Mouse (Mus musculus): ENCODE data around the gene Npr2. TPM values are rescaled to one million over a fixed set of nuclear protein-coding genes. Genes with fewer than 3 reads are reported as not detected.

The Npr2 gene
- polyA plus RNA-seq (2012; rRNA removed): 18.2 and 19.2 TPM in 2 replicates

DNA sequence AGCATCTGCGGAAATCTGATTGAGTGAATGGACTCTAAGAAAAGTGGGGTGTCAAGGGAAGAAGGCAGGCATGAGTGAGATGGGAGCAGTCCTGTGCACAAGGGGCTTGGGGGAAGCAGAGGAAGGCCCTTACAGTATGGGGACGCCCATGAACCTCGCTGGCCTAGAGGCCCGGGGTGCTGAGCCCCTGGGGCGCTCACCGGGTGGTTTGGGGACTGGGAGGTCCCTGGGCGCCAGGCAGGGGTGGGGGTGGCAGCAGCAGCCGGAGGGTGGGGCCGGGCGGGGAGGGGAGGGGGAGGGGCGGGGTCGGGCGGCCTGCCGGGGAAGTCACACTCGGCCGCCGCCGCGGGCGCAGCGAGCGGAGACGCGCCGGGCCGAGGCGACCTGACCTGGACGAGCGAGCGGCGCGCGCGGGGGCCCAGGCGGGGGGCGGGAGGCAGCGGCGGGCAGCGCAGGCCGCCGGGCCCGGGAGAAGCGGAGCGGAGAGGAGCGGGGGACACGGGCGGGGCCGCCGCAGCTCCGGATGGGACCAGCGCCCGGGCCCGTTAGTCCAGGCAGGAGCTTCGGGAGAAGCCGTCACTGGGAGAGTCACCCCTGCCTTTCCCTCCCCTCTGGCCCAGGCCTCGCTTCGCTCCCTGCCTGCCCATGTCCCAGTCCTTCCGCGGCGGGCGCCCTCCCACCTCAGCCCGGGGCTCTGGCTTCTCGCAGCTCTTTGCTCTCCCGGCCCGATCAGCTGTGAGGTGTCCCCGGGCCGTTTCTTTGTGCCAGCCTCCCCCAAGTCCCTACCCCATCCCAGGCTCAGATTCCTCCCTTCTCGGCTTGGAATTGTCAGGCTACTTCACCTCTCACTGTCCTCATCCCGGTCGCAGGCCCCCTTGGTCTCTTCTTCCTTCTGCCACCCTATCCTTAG, at the start of gene Npr2:
Npr2 (plus strand) TSS at position 890 of the 910 bp plus-strand sequence.

DNA sequence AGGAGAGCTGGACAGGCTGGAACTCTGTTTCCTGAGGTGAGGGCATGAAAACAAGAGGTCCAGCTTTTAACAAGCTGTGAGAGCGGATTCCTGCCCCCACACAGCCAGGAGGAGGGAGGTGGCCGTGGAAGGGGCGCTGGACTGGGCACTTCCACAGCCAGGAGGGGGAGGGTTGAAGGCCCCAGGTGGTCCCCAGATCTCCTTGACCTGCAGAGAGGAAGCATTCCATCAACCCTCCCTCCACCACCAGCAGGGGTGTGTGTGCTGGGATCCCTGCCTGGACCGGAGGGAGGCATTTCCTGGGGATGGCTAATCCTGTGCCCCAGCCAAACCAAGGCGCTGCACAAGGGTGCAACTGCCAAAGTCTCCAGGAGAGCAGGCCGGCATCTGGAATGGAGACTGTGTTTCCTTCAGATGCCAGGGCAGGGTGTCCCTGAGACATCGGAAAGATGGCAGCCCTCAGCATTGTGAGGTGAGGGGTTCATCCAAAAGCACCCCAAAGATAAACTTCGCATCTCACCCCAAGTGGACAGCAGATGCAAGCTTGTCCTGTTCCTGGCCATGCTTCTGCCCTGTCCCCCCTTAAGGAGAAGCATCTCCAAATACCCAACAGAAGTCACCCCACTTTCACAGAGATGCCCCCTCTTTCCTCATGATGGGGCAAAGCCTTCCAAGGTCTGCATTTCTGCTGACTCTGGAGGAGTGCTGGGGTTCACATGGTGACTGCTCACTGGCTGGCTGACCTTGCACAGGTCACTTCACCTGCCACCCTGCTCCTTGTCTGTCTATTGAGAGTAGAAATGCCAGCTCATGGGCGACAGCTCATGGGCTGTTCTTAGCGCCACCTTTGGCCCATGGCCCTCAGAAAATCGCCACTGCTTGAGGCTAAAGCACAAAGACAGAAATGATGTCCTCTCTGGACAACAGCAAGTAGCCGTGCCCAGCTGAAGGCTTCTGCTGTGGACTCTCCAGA, 47.0 kb upstream of the Npr2 start, which contains the start of gene Msmp:
Msmp (minus strand) TSS at position 51 of the 973 bp plus-strand sequence.

DNA sequence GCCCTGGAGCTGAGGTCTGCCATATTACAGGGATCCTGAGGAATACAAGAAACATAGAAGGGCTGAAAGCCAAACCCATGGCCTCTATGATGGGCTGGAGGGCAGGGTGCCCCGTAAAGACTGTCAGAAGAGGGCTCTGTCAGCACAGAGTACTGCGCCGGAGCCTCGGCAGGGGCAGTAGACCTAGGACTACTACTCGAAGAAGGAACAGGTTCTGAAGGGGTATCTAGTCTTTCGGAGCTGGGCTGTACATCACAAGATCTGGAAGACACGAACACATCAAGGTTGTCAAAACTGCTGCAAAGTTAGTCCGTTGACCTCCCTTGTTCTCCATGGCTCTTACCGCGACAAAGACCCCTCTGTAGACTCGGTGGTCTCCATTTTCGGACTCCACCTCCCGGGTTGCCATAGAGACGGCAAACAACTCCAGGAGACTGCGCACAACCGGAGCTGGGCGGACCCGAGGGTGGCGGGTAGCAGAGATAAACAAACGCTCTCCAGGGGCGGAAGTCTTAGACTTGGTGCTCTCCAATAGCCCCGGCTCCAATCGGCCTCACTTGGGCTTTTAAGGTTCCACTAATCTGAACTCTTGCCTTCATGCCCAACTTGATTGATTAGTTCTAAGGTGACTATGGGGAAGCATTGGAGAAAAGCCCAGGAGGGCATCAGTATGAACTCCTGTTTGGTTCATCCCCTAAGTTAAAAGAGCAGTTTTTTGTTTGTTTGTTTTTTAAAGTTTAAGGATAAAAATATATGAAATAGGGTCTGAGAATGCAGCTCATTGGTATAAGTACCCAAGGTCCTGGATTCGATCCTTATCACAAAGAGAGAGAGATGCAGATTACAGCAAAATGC, 21.7 kb downstream of the Npr2 start, which contains the start of gene Spag8:
Spag8 (minus strand) TSS at position 434 of the 855 bp plus-strand sequence.

DNA sequence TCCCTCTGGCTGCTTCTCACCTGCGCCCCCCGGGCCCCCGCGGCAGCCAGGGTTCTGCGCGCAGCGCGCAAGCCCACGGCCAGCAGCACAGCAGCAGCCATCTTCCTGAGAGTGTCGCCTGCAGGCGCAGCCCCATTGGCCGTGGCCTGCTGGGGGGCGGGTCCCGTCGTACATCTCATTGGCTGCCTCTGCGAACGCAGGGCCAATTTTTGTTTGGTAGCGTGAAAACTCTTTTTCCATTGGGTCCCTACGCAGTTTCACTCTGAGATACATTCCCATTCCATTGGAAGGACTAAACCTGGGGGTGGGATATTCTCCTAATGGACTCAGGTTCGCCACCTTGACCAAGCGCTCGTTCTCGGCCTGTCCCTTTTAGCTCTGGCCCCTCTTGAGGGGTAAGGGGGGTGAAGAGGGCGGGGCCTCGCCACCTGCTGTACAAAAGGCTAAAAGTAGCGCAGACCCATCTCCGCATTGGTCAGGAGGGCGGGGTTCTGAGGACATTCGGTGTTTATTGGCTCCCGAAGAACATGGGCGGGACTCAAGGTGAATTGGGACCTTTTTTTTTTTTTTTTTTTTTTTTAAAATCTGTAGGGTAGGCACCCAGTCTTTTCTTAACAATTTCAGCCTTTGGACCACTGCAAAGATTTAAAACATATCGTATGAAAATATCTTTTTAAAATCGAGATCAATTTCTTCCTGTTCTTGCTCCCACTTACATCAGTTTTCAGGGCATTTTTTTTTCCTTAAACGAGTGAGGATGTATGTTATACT, 24.8 kb downstream of the Npr2 start, which contains the start of gene Hint2:
Hint2 (minus strand) TSS at position 128 of the 771 bp plus-strand sequence.

DNA sequence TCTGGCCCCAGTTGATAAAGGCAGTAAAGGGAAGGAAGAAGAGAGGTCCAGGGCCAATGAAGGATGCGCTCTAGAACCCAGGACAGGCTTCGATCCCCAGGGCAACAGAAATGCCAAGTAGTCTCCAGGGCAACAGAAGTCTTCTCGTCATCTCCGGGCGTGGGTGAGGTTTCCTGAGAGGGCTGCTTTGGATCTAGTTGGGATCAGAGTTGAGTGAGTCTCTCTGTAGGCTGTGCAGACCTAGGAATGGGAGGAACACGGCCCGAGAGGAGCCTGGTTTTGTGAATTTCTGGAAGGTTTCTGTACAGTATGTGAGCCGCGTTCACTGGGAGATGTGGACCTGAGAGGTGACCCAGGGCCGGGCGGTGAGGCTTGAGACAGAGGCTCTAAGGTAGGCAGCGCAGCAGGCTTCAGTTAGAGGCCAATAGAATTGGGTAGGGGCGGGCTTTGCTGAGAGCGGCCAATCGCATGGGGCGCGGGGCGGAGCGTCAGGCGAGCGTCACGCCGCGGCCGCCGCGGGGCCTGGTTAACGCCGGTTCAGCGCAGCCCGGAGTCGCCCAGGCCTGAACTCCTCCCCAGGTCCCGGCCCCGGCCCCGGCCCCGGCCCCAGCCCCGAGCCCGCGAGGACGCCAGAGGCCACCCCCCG, 37.2 kb downstream of the Npr2 start, which contains the start of the genes Tmem8b and Fam221b:
Tmem8b (plus strand) TSS at position 190 of the 646 bp plus-strand sequence.
Fam221b (minus strand) TSS at position 364 of the 646 bp plus-strand sequence.

DNA sequence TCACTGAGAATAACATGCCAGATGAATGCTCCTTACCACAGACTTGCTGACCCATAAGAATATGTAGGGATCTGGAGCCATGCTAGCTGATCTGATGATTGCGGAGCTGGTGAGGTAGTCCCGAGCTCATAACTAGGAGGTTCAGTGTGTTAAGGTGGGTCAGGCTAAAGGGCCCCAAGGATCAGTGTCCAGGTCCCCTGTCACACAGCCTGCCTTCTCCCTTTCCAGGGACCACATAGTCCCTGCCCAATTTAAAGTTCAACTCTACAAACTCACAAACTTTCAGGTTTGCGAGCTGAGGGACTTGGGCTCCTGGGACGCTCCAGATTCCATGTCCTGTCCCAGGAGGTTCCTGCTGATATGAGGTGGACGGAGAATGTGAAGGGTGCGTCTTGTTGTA, 69.0 kb downstream of the Npr2 start, which contains the start of gene Olfr70:
Olfr70 (minus strand) TSS at position 101 of the 400 bp plus-strand sequence.

Other genes starting within 250 kb of the Npr2 start
- 20.9 and 23.1 TPM in 2 replicates for gene Rusc2, start 250.0 kb upstream of the Npr2 start, polyA plus RNA-seq (2012; rRNA removed)
- 0.08 TPM in 1 of 2 replicates, not detected in the other for gene Fam166b, start 202.8 kb upstream of the Npr2 start, polyA plus RNA-seq (2012; rRNA removed)
- 90.2 and 100 TPM in 2 replicates for gene Tesk1, start 190.0 kb upstream of the Npr2 start, polyA plus RNA-seq (2012; rRNA removed)
- gene Cd72, start 177.3 kb upstream of the Npr2 start, polyA plus RNA-seq (2012; rRNA removed): 3.6 and 6.6 TPM in 2 replicates
- gene Sit1, start 148.2 kb upstream of the Npr2 start, polyA plus RNA-seq (2012; rRNA removed): 0.54 and 1.1 TPM in 2 replicates
- gene Ccdc107, start 139.0 kb upstream of the Npr2 start, polyA plus RNA-seq (2012; rRNA removed): 347 and 577 TPM in 2 replicates
- gene Arhgef39, start 132.2 kb upstream of the Npr2 start, polyA plus RNA-seq (2012; rRNA removed): 49.5 and 64.1 TPM in 2 replicates
- 70.7 and 71.6 TPM in 2 replicates for gene Car9, start 125.0 kb upstream of the Npr2 start, polyA plus RNA-seq (2012; rRNA removed)
- gene Tpm2, start 108.2 kb upstream of the Npr2 start, polyA plus RNA-seq (2012; rRNA removed): 199 and 235 TPM in 2 replicates
- gene Creb3, start 69.6 kb upstream of the Npr2 start, polyA plus RNA-seq (2012; rRNA removed): 93.5 and 113 TPM in 2 replicates
- 98.4 and 102 TPM in 2 replicates for gene Tln1, start 69.2 kb upstream of the Npr2 start, polyA plus RNA-seq (2012; rRNA removed)
- 56.1 and 75.5 TPM in 2 replicates for gene Rgp1, start 53.2 kb upstream of the Npr2 start, polyA plus RNA-seq (2012; rRNA removed)
- gene Gba2, start 53.1 kb upstream of the Npr2 start, polyA plus RNA-seq (2012; rRNA removed): 13.0 and 13.3 TPM in 2 replicates
- 0.17 TPM in 1 of 2 replicates, not detected in the other for gene Msmp, start 47.4 kb upstream of the Npr2 start, polyA plus RNA-seq (2012; rRNA removed)
- 1.1 and 1.9 TPM in 2 replicates for gene Spag8, start 21.7 kb downstream of the Npr2 start, polyA plus RNA-seq (2012; rRNA removed)
- gene Hint2, start 24.5 kb downstream of the Npr2 start, polyA plus RNA-seq (2012; rRNA removed): 72.2 and 79.4 TPM in 2 replicates
- 9.2 and 11.0 TPM in 2 replicates for gene Tmem8b, start 37.0 kb downstream of the Npr2 start, polyA plus RNA-seq (2012; rRNA removed)
- gene Fam221b, start 37.2 kb downstream of the Npr2 start, polyA plus RNA-seq (2012; rRNA removed): 0.10 TPM in 1 of 2 replicates, not detected in the other
- gene Olfr70, start 68.9 kb downstream of the Npr2 start, polyA plus RNA-seq (2012; rRNA removed): not detected in 2 replicates
- not detected in 2 replicates for gene Olfr71, start 78.3 kb downstream of the Npr2 start, polyA plus RNA-seq (2012; rRNA removed)
- gene Hrct1, start 95.3 kb downstream of the Npr2 start, polyA plus RNA-seq (2012; rRNA removed): 2.2 and 3.1 TPM in 2 replicates
- 0.89 and 1.2 TPM in 2 replicates for gene Spaar, start 98.1 kb downstream of the Npr2 start, polyA plus RNA-seq (2012; rRNA removed)
- not detected in 2 replicates for gene Olfr159, start 139.1 kb downstream of the Npr2 start, polyA plus RNA-seq (2012; rRNA removed)
- 0.10 and 0.21 TPM in 2 replicates for gene Olfr156, start 192.0 kb downstream of the Npr2 start, polyA plus RNA-seq (2012; rRNA removed)
- gene Olfr157, start 208.3 kb downstream of the Npr2 start, polyA plus RNA-seq (2012; rRNA removed): 0.08 and 0.15 TPM in 2 replicates
- not detected in 2 replicates for gene Olfr155, start 219.6 kb downstream of the Npr2 start, polyA plus RNA-seq (2012; rRNA removed)
- gene Reck, start 243.6 kb downstream of the Npr2 start, polyA plus RNA-seq (2012; rRNA removed): 7.8 and 8.0 TPM in 2 replicates